Mouse (Mus musculus) bone marrow, adult 2 months (tissue): ENCODE measurements at regions not wholly inside any gene's neighbourhood (a gene's known extent, or its start where the extent isn't known, plus 50 kb on each side); places are given as distances from the start of the nearest gene placed in this dataset.
A peak's percentile ranks its signal among the peaks of the same experiment; 100 is the strongest.

Source experiments
- CTCF ChIP-seq: fragments of 200-500 bp; IDR thresholded peaks from 2 replicates; pipeline ENCODE4 v1.5.1; 2011; ENCODE audit warnings: low read length, control low read depth; ENCODE audit not compliant: control insufficient read depth, insufficient read depth
- POLR2A ChIP-seq: fragments of 200-500 bp; IDR thresholded peaks from 2 replicates; pipeline ENCODE4 v1.6.1; 2011; ENCODE audit warnings: low read depth, mild to moderate bottlenecking, control low read depth, low read length, borderline replicate concordance; ENCODE audit not compliant: control insufficient read depth

DNA sequence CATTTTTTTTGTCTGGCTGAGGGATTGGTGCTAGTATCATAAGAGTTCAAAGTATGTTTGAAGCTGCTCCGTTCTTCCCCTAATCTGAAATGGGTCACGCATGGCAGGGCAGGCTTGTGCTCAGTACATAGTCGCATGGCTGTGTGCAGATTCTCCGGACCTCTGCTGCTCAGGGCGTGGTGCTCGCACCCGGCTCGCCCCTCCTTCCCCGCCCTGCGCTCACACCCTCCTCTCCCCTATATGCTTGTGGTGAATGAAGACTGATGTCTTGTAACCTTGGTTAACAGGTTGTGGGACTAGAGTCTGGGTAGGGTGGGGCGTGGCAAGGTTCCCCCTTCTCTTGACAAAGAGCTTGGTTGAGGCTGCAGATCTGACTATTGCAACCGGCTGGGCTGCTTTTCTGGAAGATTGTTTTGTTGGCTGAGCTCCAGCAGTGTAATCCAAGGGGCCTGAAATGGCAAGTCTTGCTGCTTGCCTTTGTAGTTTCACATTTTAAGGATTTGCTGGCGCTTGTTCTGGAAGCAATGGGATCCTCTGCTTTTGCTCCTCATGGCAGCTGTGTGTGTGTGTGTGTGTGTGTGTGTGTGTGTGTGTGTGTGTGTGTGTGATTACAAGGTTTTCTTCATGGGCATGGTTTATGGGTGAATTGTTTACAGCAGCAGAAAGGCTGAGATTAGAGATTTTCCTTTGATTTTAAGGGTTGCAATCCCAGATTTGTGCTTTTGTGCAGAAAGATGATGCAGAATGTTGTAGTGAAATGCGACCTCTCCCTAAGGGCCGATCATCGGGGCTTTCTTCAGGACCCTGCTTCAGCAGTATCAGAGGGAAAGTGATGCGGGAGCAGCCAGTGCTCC, 74.4 kb upstream of the Gm9887 start:
- TF ChIP-seq POLR2A, result peak; percentile 6; the same call in 1 of the 2 replicates
- no peak for TF ChIP-seq CTCF
